Mouse (Mus musculus) frontal cortex, adult (tissue): ENCODE data around the gene Gm30191.
"Not testable (repeated sequence)": the region's sequence is repeated elsewhere in the genome, so short reads cannot be mapped to it uniquely, and the experiment has no call there.

Experiments
- ATAC-seq: cut with Nextera tagmentation; 2 replicates; pipeline ENCODE4 v1.9.2; 2017; ENCODE audit warnings: mild to moderate bottlenecking, moderate library complexity, mixed read lengths; ENCODE audit not compliant: low TSS enrichment

The Gm30191 gene

DNA sequence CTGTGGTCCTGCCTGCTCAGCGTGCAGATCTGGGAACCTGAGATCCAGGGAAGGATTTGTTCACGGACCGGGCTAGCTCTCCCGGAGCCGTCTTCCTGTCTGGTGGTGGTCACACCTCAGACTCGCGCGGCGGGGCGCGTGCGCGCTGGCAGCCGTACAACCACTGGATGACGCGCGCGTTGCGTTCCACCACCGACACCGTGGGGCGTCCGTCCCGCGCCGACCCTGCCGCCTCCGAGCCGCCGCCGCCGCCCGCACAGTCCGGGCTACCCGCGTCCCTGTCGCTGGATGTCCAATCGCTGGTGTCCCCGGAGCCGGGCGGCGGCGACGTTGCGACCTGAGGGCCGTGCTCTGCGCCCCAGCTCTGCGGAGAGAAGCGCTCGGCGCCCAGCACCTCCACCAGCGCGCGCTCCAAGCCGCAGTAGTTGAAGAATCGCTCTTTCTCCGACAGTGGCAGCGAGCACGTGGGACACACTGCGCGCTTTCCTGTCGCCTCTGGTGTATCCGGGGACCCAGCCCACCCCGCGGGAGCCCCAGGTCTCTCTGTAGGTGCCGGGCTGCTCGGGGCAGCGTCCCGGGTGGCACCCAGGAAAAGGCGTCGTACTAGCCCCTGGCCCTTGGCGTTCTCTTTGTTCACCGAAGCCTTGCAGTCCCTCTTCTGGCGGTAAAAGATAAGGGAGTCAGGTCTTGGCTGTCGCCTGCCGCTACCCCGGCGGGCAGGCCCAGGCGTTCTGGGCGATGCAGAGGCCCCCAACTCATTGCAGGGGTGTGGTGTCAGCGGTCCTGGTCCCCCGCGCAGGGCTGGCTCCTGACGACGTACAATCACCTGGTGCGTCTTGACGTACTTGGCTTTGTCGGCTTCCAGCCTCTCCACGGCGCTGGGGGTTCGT, 4.8 kb downstream of the Gm30191 start:
- peak; percentile 44; the same call in 1 of the 2 replicates for ATAC-seq

DNA sequence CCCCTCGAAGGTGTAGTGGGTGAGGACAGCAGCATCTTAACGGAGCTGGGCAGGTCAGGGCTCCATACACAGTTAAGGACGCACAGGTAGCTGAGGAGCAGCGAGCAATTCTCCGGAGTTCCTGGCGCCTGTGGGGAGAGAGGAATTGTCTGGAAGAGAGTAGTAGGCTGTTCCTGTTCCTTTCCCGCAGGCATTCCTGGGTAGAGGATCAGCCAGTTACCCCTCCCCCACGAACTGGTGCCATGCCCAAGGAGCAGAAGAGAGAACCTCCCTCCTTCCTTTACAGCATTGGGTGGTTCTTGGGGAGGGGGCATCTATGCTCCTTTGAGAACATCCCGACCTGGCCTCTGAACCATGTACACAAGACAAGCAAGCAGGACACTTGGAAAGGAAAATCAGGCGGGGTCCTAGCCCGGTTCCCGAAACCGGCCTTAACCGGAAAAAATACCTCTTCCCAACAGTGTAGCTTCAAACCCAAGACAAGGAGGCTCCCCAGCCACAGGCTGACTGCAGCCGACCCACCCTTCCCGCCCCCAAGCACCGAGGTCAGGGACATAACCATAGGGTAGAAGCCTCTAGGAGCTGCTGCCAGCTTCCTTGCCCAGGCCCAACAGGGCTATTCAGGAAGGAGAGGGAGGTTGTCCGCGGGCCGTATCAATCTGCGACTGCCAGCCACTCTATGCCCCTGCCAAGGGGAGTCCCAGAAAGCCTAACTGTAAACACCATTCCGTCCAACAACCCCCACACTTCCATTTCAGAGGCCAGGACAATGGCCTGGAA, 5.6 kb downstream of the Gm30191 start:
- ATAC-seq: no peak

- no peak for ATAC-seq
Measured at GRCm38 (mm10) chr4:134252911-134253721, 6.4 kb downstream of the Gm30191 start.

GRCm38 (mm10) chr4:134253722-134254324, 7.1 kb downstream of the Gm30191 start, which contains the start of gene Grrp1:
Gene Grrp1, minus strand, starts transcription at chr4:134254106.
- ATAC-seq: no peak

DNA sequence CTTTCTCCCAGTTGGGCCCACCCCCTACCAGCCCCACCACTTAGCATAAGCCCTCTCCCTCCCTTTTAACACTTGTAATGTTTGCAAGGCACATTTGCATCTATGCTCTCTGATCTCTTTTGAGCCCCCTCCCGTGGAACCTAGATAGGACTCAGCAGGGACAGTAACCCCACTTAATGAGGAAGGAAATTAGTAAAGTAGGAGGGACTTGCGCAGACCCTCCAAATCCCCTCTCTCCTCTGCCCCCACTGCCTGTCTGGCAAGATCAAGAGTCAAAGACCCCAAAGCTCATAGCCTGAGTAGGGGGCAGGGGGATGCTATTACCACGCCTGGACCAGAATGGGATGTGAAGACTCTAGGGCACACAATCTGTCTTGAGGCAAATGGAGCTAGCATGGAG, 8.1 kb downstream of the Gm30191 start:
- no peak for ATAC-seq

DNA sequence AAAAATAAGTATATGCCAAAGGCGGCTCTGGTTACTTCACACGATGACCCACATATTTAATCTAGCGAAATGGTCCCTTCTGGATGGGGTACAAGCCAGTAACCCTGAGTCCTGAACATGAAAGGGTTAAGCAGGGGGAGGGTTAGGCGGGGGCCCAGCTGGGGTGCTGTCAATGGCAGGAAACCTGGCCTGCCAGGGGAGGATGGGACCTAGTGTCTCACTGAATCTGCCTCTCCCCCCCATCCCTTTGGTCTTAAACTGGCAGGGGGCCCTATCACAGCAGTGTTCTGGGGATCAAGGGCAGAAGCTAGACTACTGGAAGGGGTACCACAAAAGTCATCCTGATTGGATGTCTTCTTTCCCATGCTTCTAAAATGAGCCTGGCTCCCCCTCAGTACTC, 9.1 kb downstream of the Gm30191 start:
- ATAC-seq: no peak

DNA sequence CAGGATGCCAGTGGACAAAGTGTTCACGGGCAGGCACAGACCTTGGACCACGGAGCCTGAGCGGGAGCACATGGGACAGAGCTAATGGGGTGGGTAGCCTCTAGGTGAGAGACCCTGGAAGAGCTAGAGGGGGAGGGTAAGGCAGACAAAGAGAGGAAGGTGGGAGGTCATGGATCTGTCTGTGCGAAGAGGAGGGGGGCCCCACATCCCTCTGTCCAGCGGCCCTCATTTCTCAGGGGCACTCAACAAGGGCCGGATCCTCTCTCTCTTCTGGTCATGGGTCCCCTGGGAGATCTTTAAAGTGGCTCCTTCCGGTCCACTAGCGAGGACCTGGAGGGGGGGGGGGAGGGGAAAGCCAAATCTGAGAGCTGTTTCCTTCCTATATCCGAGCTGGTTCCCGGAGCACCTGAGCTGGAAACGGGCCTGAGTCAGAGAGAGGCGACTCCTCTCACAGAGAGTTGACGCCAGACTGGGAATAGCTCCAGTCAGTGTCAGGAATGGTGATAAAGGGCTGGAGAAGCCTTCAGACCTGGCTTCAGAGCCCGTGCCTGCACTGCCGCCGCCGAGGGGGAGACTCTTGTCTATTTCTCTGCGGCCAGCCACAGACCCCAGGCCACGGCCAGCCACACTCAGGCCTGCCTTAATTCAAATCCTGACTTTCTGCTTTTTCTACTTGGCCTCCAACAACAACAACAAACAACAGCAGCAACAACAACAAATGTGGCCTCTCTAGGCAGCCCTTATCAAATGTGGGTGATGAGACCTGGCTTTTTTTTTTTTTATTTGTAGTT, 9.9 kb downstream of the Gm30191 start:
- no peak for ATAC-seq

- no peak for ATAC-seq
Measured at GRCm38 (mm10) chr4:134257198-134258009, 10.7 kb downstream of the Gm30191 start.

DNA sequence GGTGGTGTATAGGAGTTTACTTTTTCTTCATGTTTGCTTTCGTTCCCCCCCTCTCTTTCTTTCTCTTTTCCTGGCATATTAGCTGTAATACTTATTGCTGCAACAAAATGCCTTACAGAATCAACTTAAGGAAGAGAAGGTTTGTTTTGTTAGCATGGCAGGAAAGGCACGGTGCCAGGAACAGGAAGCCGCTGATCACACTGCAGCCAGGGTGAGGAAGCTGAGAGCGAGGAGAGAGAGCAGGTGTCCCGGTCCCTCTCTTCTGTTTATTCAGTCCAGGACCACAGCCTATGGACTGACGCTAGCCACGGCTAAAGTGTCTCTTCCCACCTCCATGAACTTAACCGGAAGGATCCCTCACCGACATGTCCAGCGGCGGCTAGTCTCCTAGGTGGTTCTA, 11.6 kb downstream of the Gm30191 start:
- no peak for ATAC-seq

DNA sequence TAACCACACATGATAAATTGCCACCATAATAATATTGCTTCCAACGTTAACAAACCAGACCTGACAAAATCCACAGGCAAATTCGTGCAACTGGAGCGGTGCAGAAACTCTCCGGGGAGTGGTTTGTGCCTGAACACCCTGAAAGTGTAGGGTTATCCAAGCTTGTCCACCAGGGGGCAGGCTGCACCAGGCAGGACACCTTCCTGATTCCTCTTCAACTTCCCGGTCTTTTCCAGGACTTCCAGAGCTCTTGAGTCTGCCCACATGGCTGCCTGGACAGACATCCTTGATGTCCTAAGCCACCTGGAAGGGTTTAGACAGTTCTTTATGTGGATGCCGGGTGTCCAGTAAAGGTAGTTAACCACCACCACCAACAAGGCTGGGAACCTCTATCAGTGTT, 16.5 kb downstream of the Gm30191 start:
- ATAC-seq: no peak; the same call in 1 of the 2 replicates

DNA sequence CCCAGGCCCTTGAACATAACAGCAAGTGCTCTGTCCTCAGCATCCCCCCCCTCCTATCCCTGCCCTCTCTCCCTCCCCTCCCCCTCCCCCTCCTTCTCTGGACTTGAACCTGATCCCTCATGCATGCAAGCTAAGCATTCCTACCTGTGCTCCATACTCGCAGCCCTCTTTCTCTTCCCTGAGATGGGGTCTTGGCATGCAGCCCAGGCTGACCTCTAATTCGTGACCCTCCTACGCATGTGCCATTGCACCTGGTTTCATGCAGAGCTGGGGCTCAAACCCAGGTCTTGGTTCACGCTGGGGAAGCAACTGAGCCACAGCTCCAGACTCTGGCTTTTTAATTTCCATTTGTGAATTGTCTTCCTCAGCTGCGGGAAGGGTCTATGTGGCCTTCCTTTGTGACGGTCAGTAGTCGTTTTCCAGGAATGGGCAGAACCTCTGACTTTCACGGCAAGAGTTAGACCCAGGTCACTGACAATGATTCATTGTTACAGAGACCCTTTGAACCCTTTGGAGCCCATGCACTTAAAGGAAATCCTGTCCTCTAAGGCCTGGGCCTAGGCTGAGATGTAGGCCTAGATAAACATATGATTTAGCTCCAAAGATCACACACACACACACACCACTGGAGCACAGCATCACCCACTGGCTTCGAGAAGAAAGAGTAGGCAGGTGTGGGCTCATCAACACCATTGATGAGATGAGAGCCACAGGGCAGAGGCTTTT, 19.3 kb downstream of the Gm30191 start:
- no peak for ATAC-seq

GRCm38 (mm10) chr4:134268102-134268655, 21.4 kb downstream of the Gm30191 start:
- no peak for ATAC-seq

DNA sequence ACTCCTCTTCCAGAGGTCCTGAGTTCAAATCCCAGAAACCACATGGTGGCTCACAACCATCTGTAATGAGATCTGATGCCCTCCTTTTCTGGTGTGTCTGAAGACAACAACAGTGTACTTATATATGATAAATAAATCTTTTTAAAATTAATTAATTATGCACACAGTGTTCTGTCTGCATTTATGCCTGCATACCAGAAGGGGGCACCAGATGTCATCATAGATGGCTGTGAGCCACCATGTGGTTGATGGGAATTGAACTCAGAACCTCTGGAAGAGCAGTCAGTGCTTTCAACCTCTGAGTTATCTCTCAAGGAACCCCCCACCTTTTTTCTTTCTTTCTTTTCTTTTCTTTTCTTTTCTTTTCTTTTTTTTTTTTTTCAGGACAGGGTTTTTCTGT, 22.9 kb downstream of the Gm30191 start:
- not testable (repeated sequence) for ATAC-seq

- ATAC-seq: no peak
Measured at GRCm38 (mm10) chr4:134271979-134272378, 25.2 kb downstream of the Gm30191 start.

GRCm38 (mm10) chr4:134272731-134273416, 26.1 kb downstream of the Gm30191 start:
- no peak for ATAC-seq

GRCm38 (mm10) chr4:134273417-134274345, 26.9 kb downstream of the Gm30191 start:
- no peak for ATAC-seq

- no peak for ATAC-seq
Measured at GRCm38 (mm10) chr4:134284942-134285341, 38.2 kb downstream of the Gm30191 start.
